9 mouse cellular contexts compared by ENCODE assay signal in genomic region chr14:58074621-58075432, GRCm38 (mm10). TPM values are rescaled to one million over a fixed set of nuclear protein-coding genes. Genes with fewer than 3 reads are reported as not detected.
A peak's percentile ranks its signal among the peaks of the same experiment; 100 is the strongest.
DNase-seq lines count a peak whose midpoint lies in the region; ATAC-seq and TF ChIP-seq lines count a peak whose summit lies in the region.
"Had no signal": no experiment of that assay in that cellular context is flagged by ENCODE, and none has a peak within 500 bp of the region (broad histone marks: within the 10 kb centered on the region; RNA-seq: fewer than 3 reads in every experiment).

No protein-coding gene starts in this region.

- H3K9ac ChIP-seq in forebrain, embryonic 14.5 days (ENCODE audit: low read length): peak overlapping the region; percentile 65
- peak overlapping the region; percentile 64 for H3K9ac ChIP-seq in hindbrain, embryonic 11.5 days (ENCODE audit: low read depth, low read length)

- no peak overlapping the region for H3K27ac ChIP-seq in brown adipose tissue, adult 24 weeks (replicated peaks; ENCODE audit: low read depth, low read length)
- H3K27ac ChIP-seq in forebrain, embryonic 14.5 days (ENCODE audit: low read depth, low read length): 0 out of 2 replicates have a peak overlapping the region, but pooled peaks have one; percentile 27
- H3K27ac ChIP-seq in hindbrain, embryonic 11.5 days (ENCODE audit: low read depth, low read length): peak overlapping the region; percentile 77

- DNase-seq in gastrocnemius, adult 18-20 months (ENCODE audit: low spot score): peak; percentile 12
- no peak for DNase-seq in gastrocnemius, adult 8-10 months (ENCODE audit: low spot score in 2 of 2)
- peak; percentile 61 for DNase-seq in forebrain, embryonic 14.5 days (ENCODE audit: low spot score)
- DNase-seq in hindbrain, embryonic 11.5 days (ENCODE audit: low spot score): peak; percentile 76
- peak; percentile 70 to 76 for DNase-seq in left cerebral cortex, postnatal 25 days (ENCODE audit: low spot score in 2 of 2)
- peak; percentile 27 for DNase-seq in yolk sac, embryonic 10.5 days (ENCODE audit: low spot score)

- peak; percentile 33 for ATAC-seq in forebrain, embryonic 14.5 days
- peak; percentile 38 for ATAC-seq in hindbrain, embryonic 11.5 days (ENCODE audit: low FRiP score)

- no peaks in the 10 kb centered on the region for H3K36me3 ChIP-seq in forebrain, embryonic 14.5 days (ENCODE audit: control insufficient read depth, insufficient read depth, low read length)
- H3K36me3 ChIP-seq in hindbrain, embryonic 11.5 days (ENCODE audit: control insufficient read depth, insufficient read depth, low read length): no peaks in the 10 kb centered on the region
- no peaks in the 10 kb centered on the region for H3K36me3 ChIP-seq in myocyte (ENCODE audit: control insufficient read depth, insufficient read depth)

- peak overlapping the region; percentile 67 for H3ac ChIP-seq in myocyte (ENCODE audit: control insufficient read depth, insufficient read length)

- no peak for TF ChIP-seq POLR2A in myocyte (IDR thresholded peaks at IDR 0.05; ENCODE audit: insufficient read length, low read depth)

- no peaks in the 10 kb centered on the region for H3K9me3 ChIP-seq in forebrain, embryonic 14.5 days (replicated peaks; ENCODE audit: control insufficient read depth, low read length)
- H3K9me3 ChIP-seq in hindbrain, embryonic 11.5 days (ENCODE audit: control insufficient read depth, low read length): no peaks in the 10 kb centered on the region

- peaks cover 63% of the 10 kb centered on the region for H3K27me3 ChIP-seq in forebrain, embryonic 14.5 days (replicated peaks; ENCODE audit: control insufficient read depth, insufficient read depth, low read length)
- H3K27me3 ChIP-seq in hindbrain, embryonic 11.5 days (ENCODE audit: control insufficient read depth, insufficient read depth, low read length): peaks cover 57% of the 10 kb centered on the region
- H3K27me3 ChIP-seq in myocyte (ENCODE audit: control insufficient read depth, insufficient read depth, insufficient read length): peaks cover 11% of the 10 kb centered on the region

- H3K4me3 ChIP-seq in brown adipose tissue, adult 24 weeks (ENCODE audit: insufficient read depth, low read depth, low read length): peak overlapping the region; percentile 67
- peak overlapping the region; percentile 56 for H3K4me3 ChIP-seq in forebrain, embryonic 14.5 days (ENCODE audit: low read depth, low read length)
- peak overlapping the region; percentile 57 for H3K4me3 ChIP-seq in hindbrain, embryonic 11.5 days (ENCODE audit: low read depth, low read length)
- peak overlapping the region; percentile 69 for H3K4me3 ChIP-seq in myocyte

- under 1% methylated on average over 60 of the region's 61 CpGs for WGBS in forebrain, embryonic 14.5 days
- under 1% methylated on average over 61 of the region's 61 CpGs for WGBS in hindbrain, embryonic 11.5 days

- no peaks in the 10 kb centered on the region for H3K79me2 ChIP-seq in myocyte (ENCODE audit: control insufficient read depth, insufficient read depth)

- peak overlapping the region; percentile 95 for H3K4me2 ChIP-seq in forebrain, embryonic 14.5 days (ENCODE audit: low read length)
- peak overlapping the region; percentile 84 for H3K4me2 ChIP-seq in hindbrain, embryonic 11.5 days (replicated peaks; ENCODE audit: low read depth, low read length)
- peak overlapping the region; percentile 97 for H3K4me2 ChIP-seq in myocyte (ENCODE audit: low read depth)

- intact Hi-C loops in left cerebral cortex, postnatal 25 days (cut with DNase I): loop anchor here (5.0 kb wide), 2 partner anchors 78 to 127 kb away; partner anchors contain the start of gene Micu2

- no peaks in the 10 kb centered on the region for H3K4me1 ChIP-seq in brown adipose tissue, adult 24 weeks (ENCODE audit: control insufficient read depth, insufficient read depth, insufficient read length, low read length)
- peaks cover 6% of the 10 kb centered on the region; the same call in 1 of the 2 replicates for H3K4me1 ChIP-seq in forebrain, embryonic 14.5 days (ENCODE audit: control insufficient read depth, insufficient read depth, low read length)
- peaks cover 11% of the 10 kb centered on the region for H3K4me1 ChIP-seq in hindbrain, embryonic 11.5 days (replicated peaks; ENCODE audit: control insufficient read depth, insufficient read depth, low read length)

TF ChIP-seq in myocyte, 11 proteins besides CTCF, POLR2A, EP300 and RAD21:
- TF ChIP-seq SRF (IDR thresholded peaks at IDR 0.05; ENCODE audit: control insufficient read depth, insufficient read length, low read depth) (no peak), MYOG (IDR thresholded peaks at IDR 0.05; ENCODE audit: control insufficient read depth in 1 of 3, insufficient read depth in 1 of 3, insufficient read length in 2 of 3, low read depth in 2 of 3) (peak in 2 of 3 experiments; percentile 53 to 71), MYOD1 (IDR thresholded peaks at IDR 0.05; ENCODE audit: control insufficient read depth in 1 of 3, insufficient read length in 2 of 3, low read depth in 2 of 3) (peak in 2 of 3 experiments; percentile 67 to 76), REST (IDR thresholded peaks at IDR 0.05; ENCODE audit: insufficient read depth, insufficient read length) (no peak), TCF12 (IDR thresholded peaks at IDR 0.05; ENCODE audit: insufficient read depth, poor library complexity, severe bottlenecking) (no peak), E2F4 (IDR thresholded peaks at IDR 0.05; ENCODE audit: insufficient read depth) (no peak), MAX (IDR thresholded peaks at IDR 0.05; ENCODE audit: low read depth) (no peak)

RNA-seq across cellular contexts. Expression of gene Fgf9, which starts 4.5 kb away (rescaled TPM):
- total RNA-seq in gastrocnemius, adult 18-20 months (2021): 1 to 10 TPM in 1 of 2 experiments, under 1 TPM in 1; 0.57 to 2.5 TPM
- total RNA-seq in gastrocnemius, adult 8-10 months (2022): 1 to 10 TPM; 1.5 to 1.9 (median 1.8) TPM
- polyA plus RNA-seq in brown adipose tissue, adult 24 weeks (2012; ENCODE audit: insufficient read depth, insufficient read length, missing spikeins): 1.3 and 2.9 TPM in 2 replicates
- 6.5 and 9.8 TPM in 2 replicates for polyA plus RNA-seq in forebrain, embryonic 14.5 days (2014; fragmentation: Nextera tagmentation; extraction: Ambion mirVana)
- 4.7 and 6.6 TPM in 2 replicates for polyA plus RNA-seq in hindbrain, embryonic 11.5 days (2014; fragmentation: Nextera tagmentation; extraction: Ambion mirVana)
- total RNA-seq in left cerebral cortex, postnatal 25 days (2021): 10 to 100 TPM; 25.8 to 26.1 TPM
- 6.0 TPM for polyA plus RNA-seq in myocyte (2012; fragmentation: generic; extraction: Trizol)
- total RNA-seq: hematopoietic stem cell, adult 5-6 weeks had no signal

Comparison
In these comparisons a context has a peak if more than half of its experiments do, and no peak if none do; other contexts are left out.
1. DNase-seq: peak in gastrocnemius, adult 18-20 months (single experiment), forebrain, embryonic 14.5 days (single experiment), hindbrain, embryonic 11.5 days (single experiment), left cerebral cortex, postnatal 25 days (2 of 2) and yolk sac, embryonic 10.5 days (single experiment); none in gastrocnemius, adult 8-10 months (0 of 2).
2. Peak in every context shown above with its lines, with median percentiles within 50 percentile points of each other: H3K4me3 ChIP-seq and H3K4me2 ChIP-seq.